Mouse (Mus musculus): ENCODE results near the gene Ankrd9. TPM values are rescaled to one million over a fixed set of nuclear protein-coding genes. Genes with fewer than 3 reads are reported as not detected.

The Ankrd9 gene
- total RNA-seq (2021), result 10 to 100 TPM; 15.1 to 19.4 TPM

DNA sequence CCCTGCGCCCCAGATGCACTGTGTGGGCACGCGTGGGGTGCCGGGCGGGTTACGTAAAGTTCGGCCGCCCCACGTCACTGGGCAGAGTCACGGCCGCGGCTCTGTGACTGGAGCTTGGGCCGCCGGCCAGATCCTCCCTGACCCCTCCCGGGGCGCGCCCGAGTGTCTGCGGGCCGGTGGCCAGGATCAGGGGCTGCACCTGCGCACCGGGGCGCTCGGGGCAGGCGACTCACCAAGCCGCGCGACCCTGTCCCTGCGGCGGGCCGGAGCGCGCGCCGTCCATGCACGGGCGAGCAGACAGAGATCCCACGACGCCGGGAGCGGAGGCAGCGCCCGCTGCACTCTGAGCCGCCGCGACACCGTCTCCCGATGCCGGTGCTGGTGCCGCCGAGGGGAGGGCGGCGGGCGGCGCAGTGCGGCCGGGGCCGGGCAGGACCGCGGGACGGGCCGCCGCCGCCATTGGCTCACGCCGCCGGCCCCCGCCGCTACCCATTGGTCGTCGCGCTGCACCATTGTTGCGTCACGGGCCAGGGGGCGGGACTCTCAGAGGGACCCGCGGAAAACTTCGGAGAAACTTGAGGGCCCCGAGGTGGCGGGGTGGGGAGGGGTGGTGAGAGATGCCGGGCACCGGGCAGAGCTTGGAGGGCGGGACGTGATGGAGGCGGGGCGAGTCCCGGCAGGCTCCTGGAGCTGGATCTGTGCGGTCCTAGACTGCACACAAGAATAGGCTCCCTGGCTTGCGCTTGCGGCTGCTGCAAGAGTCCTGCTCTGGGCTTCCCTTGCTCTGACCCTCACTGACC, at the start of gene Ankrd9:
Gene Ankrd9, minus strand, starts transcription at position 434 of the 800 bp plus-strand sequence.
- DNase-seq (ENCODE audit: low spot score in 2 of 2), result peak; percentile 91 to 93
- intact Hi-C loops (cut with DNase I), result no loop called here

DNA sequence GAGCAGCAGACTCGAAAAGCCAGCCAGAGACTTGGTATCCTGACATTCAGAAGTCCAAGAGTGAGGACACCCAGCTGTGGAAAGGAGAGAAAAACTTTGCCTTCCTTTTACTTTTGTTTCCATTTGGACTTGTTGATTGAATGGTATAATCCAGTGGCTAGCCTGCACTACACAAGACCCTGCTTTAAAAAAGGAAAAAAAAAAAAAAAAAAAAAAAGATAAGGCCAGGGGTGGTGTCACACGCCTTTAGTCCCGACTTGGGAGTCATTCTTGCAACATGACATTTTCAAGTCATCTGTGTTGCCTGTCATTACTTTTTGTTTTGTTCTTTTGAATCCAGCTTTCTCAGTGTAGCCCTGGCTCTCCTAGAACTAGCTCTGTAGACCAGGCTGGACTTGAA, 42.7 kb upstream of the Ankrd9 start:
- intact Hi-C loops (cut with DNase I), result no loop called here
- DNase-seq (ENCODE audit: low spot score in 2 of 2), result no peak

DNA sequence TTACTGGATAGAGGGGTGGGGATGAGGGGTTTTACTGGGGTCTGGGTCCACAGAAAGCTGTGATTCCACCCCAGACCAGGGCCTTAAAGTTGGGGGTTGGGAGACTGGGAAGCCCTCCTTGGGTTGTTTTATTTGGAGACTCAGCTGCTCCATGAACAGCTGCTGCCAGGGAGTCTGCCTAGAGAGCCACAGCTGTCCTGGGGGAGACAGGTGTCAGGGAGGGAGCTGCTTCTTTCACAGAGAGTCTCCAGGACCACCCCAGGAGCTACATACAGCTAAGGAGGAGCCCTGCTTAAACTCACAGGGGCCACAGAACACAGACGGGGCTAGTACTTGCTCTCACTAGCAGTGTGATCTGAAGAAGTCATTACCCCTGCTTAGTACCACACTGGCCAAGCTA, 42.3 kb upstream of the Ankrd9 start:
- no peak for DNase-seq (ENCODE audit: low spot score in 2 of 2)
- intact Hi-C loops (cut with DNase I), result no loop called here

- intact Hi-C loops (cut with DNase I), result no loop called here
- no peak for DNase-seq (ENCODE audit: low spot score in 2 of 2)
Observed at GRCm38 (mm10) chr12:111019086-111019485, 40.2 kb upstream of the Ankrd9 start.

- DNase-seq (ENCODE audit: low spot score in 2 of 2), result no peak
- intact Hi-C loops (cut with DNase I), result no loop called here
Observed at GRCm38 (mm10) chr12:111018068-111018467, 39.2 kb upstream of the Ankrd9 start.

- no peak for DNase-seq (ENCODE audit: low spot score in 2 of 2)
- intact Hi-C loops (cut with DNase I), result no loop called here
Observed at GRCm38 (mm10) chr12:111016807-111017206, 38.0 kb upstream of the Ankrd9 start.

DNA sequence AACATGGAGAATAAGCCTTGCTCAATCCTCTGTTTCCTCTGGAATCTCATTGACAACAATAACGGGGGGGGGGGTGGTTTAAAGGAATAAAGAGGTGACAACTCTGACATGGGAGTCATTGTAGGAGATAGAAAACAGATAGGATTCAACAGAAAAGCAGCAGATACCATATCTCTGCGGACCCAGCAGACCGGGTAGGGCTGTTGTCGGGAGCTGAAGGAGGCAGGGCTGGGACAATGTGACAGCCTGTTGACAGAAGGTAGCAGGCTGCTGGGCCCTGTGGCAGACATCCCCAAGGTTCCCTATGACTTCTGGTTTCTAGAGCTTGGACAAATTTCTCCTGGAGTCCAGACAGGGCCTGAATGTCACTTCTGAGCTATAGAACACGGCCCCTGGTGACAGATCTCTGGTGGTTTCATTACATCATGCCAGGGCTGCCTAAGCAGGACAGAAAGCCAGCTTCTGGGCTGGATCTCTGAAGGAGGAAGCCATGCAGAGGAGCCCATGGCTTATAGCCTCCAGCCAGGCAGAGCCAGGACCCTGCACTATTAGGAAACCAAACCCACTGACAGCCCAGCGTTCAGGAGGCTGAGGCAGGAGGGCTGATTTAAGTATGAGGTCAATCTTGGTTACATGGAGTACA, 30.9 kb upstream of the Ankrd9 start:
- intact Hi-C loops (cut with DNase I), result no loop called here

DNA sequence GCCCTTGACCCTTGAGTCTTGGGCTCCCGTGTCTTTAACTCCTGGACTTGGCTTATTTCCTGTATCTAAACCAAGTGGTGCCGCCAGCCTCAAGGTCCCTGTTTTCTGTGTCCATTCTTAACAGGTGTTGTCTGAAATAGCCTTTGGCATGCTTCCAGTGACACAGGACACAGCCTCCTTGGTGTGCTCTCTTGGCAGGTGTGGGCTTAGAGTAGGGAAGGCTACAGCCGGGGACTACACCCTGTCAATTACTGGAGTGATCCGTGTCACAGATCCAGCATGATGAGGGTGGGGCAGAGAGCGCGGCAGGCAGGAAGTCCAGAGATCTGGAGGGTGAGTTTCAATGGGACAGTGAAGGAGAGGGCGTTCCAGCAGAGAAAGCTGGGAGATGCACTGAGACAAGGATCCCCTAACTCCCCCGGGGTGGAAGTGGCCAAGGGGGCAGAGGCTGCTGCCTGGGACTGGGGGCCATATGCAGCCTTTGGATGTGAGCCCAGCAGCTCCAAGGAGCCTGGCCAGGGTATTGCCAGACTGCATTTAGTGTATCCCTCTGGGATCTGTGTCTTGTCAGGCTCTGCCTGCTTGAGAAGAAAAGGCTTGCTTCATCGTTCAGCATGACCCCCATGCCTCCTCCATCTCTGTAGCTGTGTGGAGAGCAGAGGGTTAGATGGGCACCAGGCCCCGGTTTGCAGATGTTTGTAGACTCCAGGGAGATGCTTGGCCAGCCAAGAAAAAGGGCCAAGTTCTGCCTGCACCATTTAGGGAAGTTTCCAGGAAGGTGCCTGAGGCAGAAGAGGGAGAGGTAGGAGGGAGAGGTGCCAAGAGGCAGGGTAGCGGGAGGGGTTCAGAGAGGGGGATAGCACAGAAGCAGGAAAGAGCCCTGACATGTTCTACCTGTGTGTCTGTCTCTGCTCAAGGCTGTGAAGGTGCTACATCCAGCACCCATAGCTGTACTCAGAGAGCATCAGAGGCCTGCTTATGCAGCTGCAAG, 30.0 kb upstream of the Ankrd9 start:
- DNase-seq (ENCODE audit: low spot score in 2 of 2), result no peak
- intact Hi-C loops (cut with DNase I), result no loop called here

More for the DNA sequence above, 30.9 kb upstream of the Ankrd9 start:
- no peak for DNase-seq (ENCODE audit: low spot score in 2 of 2)

DNA sequence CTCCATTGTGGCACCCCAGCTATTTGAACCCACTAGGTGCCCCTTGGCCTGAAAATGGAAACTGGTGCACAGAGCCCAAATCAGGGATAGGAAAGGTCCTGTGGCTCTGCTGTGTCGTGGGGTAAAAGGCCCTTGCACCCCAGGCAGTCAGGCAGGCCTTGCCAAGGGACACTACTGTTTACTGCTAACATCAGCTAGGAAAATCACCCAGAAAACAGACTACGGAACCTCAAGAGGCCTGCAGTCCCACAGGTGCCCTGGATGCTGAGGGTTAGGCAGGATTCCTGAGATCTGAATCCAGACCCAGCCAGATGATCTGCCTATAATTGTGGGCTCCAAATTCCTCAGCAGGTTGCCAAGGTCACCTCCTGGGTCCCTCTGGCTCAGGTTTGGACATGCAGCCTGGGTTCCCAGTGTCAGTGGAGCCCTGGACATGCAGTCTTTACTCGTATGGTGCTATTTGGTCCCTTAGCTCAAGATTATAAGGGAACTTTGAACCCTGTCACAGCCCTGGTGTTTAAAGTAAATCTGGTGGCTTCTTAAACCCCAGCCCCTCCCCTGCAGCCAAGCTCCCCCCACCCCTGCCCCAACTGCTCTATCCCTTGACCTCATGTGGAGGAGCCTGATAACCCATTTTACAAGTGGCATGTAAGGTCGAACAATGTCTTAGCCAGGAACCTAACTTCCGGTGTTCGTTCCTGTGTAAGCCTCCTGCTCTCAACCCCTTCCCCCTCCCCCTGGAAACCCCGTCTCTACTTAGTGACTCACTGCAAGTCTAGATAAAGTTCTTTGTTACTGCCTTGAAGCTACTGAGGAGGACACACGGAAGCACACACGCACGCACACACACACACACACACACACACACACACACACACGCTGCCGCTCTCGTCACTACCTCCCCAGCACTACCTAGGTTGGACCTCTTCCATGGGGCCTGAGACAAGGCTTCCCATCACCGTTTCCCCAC, 28.6 kb upstream of the Ankrd9 start:
- intact Hi-C loops (cut with DNase I), result no loop called here
- DNase-seq (ENCODE audit: low spot score in 2 of 2), result no peak

DNA sequence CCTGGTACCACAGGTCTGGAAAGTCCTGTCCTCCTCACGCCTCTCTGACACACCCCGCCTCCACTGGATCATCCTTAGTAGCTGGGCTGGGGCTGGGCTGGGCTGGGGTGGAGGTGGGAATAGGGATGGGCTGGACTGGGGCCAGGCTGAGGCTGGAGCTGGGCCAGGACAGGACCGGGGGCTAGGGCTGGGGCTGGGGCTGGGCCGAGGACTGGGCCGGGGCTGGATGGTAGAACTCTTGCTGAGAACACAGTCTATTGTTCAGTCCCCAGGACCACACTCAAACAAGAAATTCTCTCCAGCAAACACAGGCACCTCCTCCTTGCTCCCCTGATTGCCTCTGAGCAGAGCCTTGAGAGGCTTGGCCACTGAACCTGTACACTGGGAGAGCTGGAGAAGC, 27.5 kb upstream of the Ankrd9 start:
- intact Hi-C loops (cut with DNase I), result no loop called here
- no peak for DNase-seq (ENCODE audit: low spot score in 2 of 2)

- DNase-seq (ENCODE audit: low spot score in 2 of 2), result no peak
- intact Hi-C loops (cut with DNase I), result no loop called here
Observed at GRCm38 (mm10) chr12:111005803-111006202, 27.0 kb upstream of the Ankrd9 start.

GRCm38 (mm10) chr12:111004142-111004541, 25.3 kb upstream of the Ankrd9 start:
- no peak for DNase-seq (ENCODE audit: low spot score in 2 of 2)
- intact Hi-C loops (cut with DNase I), result no loop called here

DNA sequence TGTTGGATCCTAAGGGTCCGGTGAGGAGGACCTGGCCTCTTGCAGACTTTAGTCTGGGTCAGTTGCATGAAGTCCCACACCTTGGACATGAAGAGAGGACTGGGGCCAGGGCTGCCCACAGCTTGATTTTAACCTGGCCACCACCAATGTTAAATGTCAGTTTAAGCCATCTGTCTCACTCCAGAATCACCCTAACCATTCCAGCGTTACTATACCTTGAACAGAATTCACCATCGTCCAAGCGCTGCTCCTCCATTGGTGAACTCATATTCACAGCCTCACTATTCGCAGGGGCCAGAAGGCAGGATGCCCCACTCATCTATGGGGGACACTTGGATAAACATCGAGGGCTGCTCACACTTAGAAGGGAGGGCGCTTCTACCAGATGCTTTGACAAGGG, 22.1 kb upstream of the Ankrd9 start:
- no peak for DNase-seq (ENCODE audit: low spot score in 2 of 2)
- intact Hi-C loops (cut with DNase I), result no loop called here

- intact Hi-C loops (cut with DNase I), result no loop called here
- no peak for DNase-seq (ENCODE audit: low spot score in 2 of 2)
Observed at GRCm38 (mm10) chr12:110999820-111000219, 21.0 kb upstream of the Ankrd9 start.

DNA sequence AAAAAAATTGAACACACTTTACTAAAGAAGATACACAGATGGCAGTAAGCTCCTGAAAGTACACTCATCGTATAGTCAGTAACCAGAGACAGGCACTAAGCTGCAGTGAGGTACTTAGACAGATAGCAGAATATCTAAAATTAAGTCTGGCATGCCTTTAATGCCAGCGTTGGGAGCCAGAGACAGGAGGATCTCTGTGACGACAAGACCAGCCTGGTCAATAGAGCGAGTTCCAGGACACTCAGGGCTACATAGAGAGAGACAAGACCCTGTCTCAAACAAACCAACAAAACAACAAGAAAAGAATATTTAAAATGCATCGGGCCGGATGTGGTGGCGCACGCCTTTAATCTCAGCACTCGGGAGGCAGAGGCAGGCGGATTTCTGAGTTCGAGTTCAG, 19.3 kb upstream of the Ankrd9 start:
- intact Hi-C loops (cut with DNase I), result no loop called here
- DNase-seq (ENCODE audit: low spot score in 2 of 2), result no peak

DNA sequence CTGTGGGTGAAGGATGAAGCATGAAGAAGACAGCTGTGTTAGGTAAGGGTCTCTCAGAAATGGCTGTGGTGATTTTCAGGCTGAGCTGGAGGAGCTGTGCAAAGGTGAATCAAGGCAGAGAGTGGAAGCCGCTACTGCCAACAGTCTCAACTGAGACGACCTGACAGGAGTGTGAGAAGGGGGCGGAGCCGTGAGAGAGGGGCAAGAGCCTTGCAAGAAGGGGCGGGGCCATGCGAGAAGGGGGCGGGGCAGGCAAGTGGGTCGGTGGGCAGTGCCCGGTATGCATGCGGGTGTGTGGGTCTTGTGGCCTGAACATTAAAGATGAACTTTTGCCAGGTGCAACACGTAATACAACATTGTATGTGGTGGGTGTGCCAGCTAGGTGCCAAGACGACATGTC, 15.8 kb upstream of the Ankrd9 start:
- intact Hi-C loops (cut with DNase I), result no loop called here
- DNase-seq (ENCODE audit: low spot score in 2 of 2), result no peak

DNA sequence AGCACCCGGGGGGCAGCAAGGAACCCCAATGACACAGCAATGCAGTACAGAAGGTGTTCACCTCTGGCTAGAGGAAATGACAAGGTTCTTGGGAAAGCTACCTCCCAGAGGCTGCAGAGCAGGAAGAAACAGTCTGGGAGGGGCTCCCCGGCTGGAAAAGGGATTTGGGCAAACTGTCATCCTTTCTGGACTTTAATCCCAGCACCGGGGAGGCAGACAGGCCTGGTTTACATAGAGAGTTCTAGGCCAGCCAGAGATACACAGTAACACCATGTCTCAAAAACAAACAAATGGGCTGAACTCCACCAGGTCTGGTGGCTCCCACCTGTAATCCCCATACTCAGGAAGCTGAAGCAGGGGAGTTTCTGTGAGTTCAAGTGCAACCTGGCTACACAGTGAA, 14.4 kb upstream of the Ankrd9 start:
- intact Hi-C loops (cut with DNase I), result no loop called here
- no peak for DNase-seq (ENCODE audit: low spot score in 2 of 2)

DNA sequence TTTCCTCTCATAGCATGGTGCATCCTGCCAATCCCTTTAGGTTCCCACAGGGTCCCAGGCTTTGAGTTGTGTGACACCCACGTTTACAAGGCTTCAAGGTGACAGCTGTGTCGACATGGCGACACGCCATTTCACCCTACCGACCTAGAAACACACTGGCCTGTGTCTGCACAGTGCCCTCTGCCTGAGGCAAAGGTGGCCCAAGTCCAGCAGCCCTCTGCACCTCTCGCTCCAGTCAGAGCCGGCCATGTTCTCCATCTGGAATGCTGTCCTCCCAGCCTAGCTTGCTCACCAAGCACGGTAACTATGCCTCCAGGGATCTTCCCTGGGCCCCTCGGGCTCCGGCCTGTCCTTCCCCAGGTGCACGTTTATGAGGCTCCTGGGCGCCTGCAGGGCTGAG, 13.9 kb upstream of the Ankrd9 start:
- DNase-seq (ENCODE audit: low spot score in 2 of 2), result no peak

DNA sequence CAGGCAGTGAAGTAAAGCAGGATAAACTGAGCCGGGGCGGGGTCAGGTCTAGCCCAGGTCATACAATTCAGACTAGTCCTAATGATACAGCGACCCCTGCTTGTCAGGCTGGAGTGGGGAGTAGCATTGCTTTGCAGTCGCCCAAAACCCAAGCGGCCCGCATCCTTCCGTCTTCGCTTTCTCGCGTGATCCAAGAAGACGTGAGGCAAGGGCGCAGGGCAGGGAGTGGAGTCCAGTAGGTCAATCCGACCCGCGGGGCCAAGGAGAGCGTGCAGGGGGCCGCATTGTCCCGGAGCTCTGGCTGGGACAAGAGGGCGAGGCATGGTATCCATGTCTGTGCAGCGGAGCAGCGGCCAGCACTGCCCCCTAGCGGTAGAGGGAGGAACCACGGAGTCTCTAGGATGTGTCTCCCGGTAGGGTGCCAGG, 13.3 kb upstream of the Ankrd9 start:
- intact Hi-C loops (cut with DNase I), result loop anchor here (1.0 kb wide), 1 partner anchor 56 kb away; no protein-coding TSS in a partner anchor
- DNase-seq (ENCODE audit: low spot score in 2 of 2), result peak; percentile 85 to 86

More for the DNA sequence above, 13.9 kb upstream of the Ankrd9 start:
- intact Hi-C loops (cut with DNase I), result loop anchor here (1.0 kb wide), 1 partner anchor 56 kb away; no protein-coding TSS in a partner anchor
